Mouse (Mus musculus): ENCODE results near the gene Pqlc3.
A peak's percentile ranks its signal among the peaks of the same experiment; 100 is the strongest.
"Not testable (repeated sequence)": the region's sequence is repeated elsewhere in the genome, so short reads cannot be mapped to it uniquely, and the experiment has no call there.

Pqlc3 gene

GRCm38 (mm10) chr12:16999739-17000497 is at the start of gene Pqlc3:
Gene Pqlc3 (minus strand): TSS chr12:17000408.
- peak; percentile 93 for DNase-seq (ENCODE audit: low spot score)

GRCm38 (mm10) chr12:17049796-17050195 is 49.6 kb upstream of the Pqlc3 start:
- no peak for DNase-seq (ENCODE audit: low spot score)

GRCm38 (mm10) chr12:17048979-17049612 is 48.9 kb upstream of the Pqlc3 start:
- no peak for DNase-seq (ENCODE audit: low spot score)

- no peak for DNase-seq (ENCODE audit: low spot score)
These were observed 43.1 kb upstream of the Pqlc3 start for GRCm38 (mm10) chr12:17043311-17043710.

GRCm38 (mm10) chr12:17040567-17040966 is 40.4 kb upstream of the Pqlc3 start:
- no peak for DNase-seq (ENCODE audit: low spot score)

- no peak for DNase-seq (ENCODE audit: low spot score)
These were observed 39.2 kb upstream of the Pqlc3 start for GRCm38 (mm10) chr12:17039415-17039814.

GRCm38 (mm10) chr12:17038246-17038645 is 38.0 kb upstream of the Pqlc3 start:
- no peak for DNase-seq (ENCODE audit: low spot score)

- DNase-seq (ENCODE audit: low spot score) = no peak
These were observed 36.9 kb upstream of the Pqlc3 start for GRCm38 (mm10) chr12:17037053-17037610.

- no peak for DNase-seq (ENCODE audit: low spot score)
These were observed 36.3 kb upstream of the Pqlc3 start for GRCm38 (mm10) chr12:17036532-17036931.

GRCm38 (mm10) chr12:17035128-17035527 is 34.9 kb upstream of the Pqlc3 start:
- DNase-seq (ENCODE audit: low spot score) = peak; percentile 59

GRCm38 (mm10) chr12:17034671-17035070 is 34.5 kb upstream of the Pqlc3 start:
- DNase-seq (ENCODE audit: low spot score) = no peak

- DNase-seq (ENCODE audit: low spot score) = no peak
These were observed 33.2 kb upstream of the Pqlc3 start for GRCm38 (mm10) chr12:17033464-17033841.

GRCm38 (mm10) chr12:17032694-17033463 is 32.7 kb upstream of the Pqlc3 start:
- DNase-seq (ENCODE audit: low spot score) = peak; percentile 86

- no peak for DNase-seq (ENCODE audit: low spot score)
These were observed 24.4 kb upstream of the Pqlc3 start for GRCm38 (mm10) chr12:17024554-17025110.

GRCm38 (mm10) chr12:17022145-17022544 is 21.9 kb upstream of the Pqlc3 start:
- peak; percentile 29 for DNase-seq (ENCODE audit: low spot score)

- DNase-seq (ENCODE audit: low spot score) = not testable (repeated sequence)
These were observed 20.9 kb upstream of the Pqlc3 start for GRCm38 (mm10) chr12:17021125-17021524.

- peak; percentile 70 for DNase-seq (ENCODE audit: low spot score)
These were observed 18.3 kb upstream of the Pqlc3 start for GRCm38 (mm10) chr12:17018468-17018867.

- peak; percentile 61 for DNase-seq (ENCODE audit: low spot score)
These were observed 15.5 kb upstream of the Pqlc3 start for GRCm38 (mm10) chr12:17015711-17016110.

GRCm38 (mm10) chr12:17012067-17012899 is 12.1 kb upstream of the Pqlc3 start:
- DNase-seq (ENCODE audit: low spot score) = no peak

GRCm38 (mm10) chr12:17011100-17011870 is 11.1 kb upstream of the Pqlc3 start, which contains the start of gene 2410004P03Rik:
Gene 2410004P03Rik (minus strand): TSS chr12:17011727.
- DNase-seq (ENCODE audit: low spot score) = peak; percentile 44
